Mouse (Mus musculus): ENCODE data around the gene Gm765.

Gm765 gene

GRCm38 (mm10) chr6:98221970-98222369 is 120.6 kb downstream of the Gm765 start:
- DNase-seq (ENCODE audit: low spot score), result no peak

- no peak for DNase-seq (ENCODE audit: low spot score)
Observed at GRCm38 (mm10) chr6:98212225-98212624, 130.3 kb downstream of the Gm765 start.

GRCm38 (mm10) chr6:98210237-98210636 is 132.3 kb downstream of the Gm765 start:
- DNase-seq (ENCODE audit: low spot score), result no peak

- DNase-seq (ENCODE audit: low spot score), result no peak
Observed at GRCm38 (mm10) chr6:98208051-98208450, 134.5 kb downstream of the Gm765 start.

- DNase-seq (ENCODE audit: low spot score), result no peak
Observed at GRCm38 (mm10) chr6:98198706-98199105, 143.8 kb downstream of the Gm765 start.

GRCm38 (mm10) chr6:98190745-98191442 is 151.7 kb downstream of the Gm765 start:
- no peak for DNase-seq (ENCODE audit: low spot score)

All from urinary bladder, postnatal 14 days (tissue).